Mouse (Mus musculus): ENCODE data around the gene Fignl2. TPM values are rescaled to one million over a fixed set of nuclear protein-coding genes. Genes with fewer than 3 reads are reported as not detected.

Fignl2 gene
- total RNA-seq, 1 experiment from 2014 or later, result 0.12 TPM

DNA sequence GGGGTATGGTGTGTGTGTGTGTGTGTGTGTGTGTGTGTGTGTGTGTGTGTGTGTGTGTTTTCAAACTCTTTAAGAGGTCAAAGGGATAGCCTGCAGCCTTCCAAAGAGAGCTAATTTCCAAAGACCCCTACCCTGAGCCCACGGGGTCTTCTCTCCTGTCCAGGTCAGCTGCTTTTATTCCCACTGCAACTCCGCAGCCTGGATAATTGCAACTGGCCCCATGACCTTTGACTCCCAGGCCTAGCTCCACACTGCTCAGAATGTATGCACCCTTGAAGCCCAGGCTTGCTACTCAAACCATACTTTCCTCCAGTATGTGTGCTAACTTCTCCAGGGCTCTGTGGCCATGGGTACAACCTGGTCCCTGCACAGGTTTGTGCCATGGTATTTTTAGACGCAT is 17.0 kb upstream of the Fignl2 start:
- ATAC-seq (ENCODE audit: extremely low read depth, insufficient number of reproducible peaks, low FRiP score, poor library complexity, severe bottlenecking), result no peak

GRCm38 (mm10) chr15:101094979-101095378 is 16.6 kb upstream of the Fignl2 start:
- ATAC-seq (ENCODE audit: extremely low read depth, insufficient number of reproducible peaks, low FRiP score, poor library complexity, severe bottlenecking), result no peak

DNA sequence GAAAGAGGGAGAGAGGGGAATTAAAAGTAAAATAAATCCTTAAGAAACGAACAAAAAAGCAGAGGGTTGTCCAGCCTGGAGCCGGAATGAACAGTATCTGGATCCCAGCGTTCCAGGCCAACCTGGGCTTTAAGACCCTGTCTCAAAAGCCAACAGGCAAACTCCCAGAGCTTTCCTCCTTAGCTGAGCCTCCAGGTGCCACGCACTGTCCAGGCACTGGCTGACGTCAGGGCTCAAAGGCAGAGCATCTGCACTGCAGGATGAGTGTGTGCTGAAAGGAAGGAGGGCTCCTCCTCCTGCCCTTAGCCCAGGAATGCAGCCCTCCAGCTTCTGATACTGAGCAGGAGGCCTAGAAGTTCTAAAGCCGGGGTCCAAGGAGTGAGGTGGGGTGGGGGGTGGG is 15.6 kb upstream of the Fignl2 start:
- ATAC-seq (ENCODE audit: extremely low read depth, insufficient number of reproducible peaks, low FRiP score, poor library complexity, severe bottlenecking), result no peak

DNA sequence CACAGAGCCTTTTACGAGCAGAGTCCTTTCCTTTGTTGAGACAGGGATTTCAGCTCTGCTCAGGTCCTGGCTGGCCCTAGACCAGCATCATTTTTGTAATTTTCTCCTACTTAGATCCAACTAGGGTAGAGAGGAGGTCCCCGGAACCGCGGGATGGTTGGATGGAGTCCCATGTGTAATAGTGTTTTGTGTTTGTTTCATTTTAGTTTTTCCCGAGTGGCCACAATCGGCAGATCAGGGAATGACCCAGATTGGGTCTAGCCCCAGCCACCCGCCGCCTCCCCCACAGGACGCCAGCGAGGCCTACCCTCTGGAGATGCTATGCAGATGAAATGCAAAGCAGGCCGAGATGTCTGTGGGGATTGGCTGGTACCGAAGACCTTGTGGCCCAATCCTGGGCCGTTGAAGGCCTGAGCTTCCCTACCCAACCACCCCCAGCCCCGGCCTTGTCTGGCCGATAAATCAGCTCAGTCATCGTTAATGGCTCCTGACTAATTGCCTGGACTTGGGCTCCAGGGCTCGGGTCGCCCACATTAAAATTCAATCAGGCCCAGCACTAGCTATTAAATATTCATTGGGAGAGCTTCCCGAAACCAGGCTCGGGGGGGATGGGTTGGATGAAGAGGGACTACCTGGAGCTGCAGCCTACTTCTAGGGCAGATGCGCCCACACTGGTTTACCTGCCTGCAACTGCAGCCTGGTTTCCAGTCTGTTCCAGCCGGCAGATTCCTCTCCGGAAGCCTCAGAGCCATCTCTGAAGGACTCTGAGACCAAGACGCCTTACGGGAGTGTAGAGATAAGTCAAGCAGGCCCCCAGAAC is 14.7 kb upstream of the Fignl2 start:
- ATAC-seq (ENCODE audit: extremely low read depth, insufficient number of reproducible peaks, low FRiP score, poor library complexity, severe bottlenecking), result no peak

GRCm38 (mm10) chr15:101092121-101092828 is 13.9 kb upstream of the Fignl2 start:
- no peak for ATAC-seq (ENCODE audit: extremely low read depth, insufficient number of reproducible peaks, low FRiP score, poor library complexity, severe bottlenecking)

- no peak for ATAC-seq (ENCODE audit: extremely low read depth, insufficient number of reproducible peaks, low FRiP score, poor library complexity, severe bottlenecking)
Observed at GRCm38 (mm10) chr15:101091551-101091950, 13.2 kb upstream of the Fignl2 start.

DNA sequence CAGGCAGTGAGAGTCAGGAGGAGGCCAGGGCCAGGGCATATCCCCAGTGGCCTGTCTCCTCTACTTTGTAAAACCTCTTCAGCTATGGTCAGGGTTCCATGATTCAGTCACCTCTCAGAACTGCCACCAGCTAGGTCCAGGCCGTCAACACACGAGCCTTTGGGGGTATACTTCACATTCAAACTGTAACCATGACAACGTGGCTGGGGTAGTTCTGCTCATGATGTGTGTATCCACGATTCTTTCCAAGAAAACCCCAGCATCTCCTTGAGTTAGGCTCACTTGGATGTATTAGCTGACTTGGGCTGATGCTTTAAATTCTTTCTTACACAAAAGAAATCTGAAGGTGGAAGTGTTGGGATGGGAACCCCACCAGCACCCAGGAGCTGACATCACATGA is 9.9 kb upstream of the Fignl2 start:
- ATAC-seq (ENCODE audit: extremely low read depth, insufficient number of reproducible peaks, low FRiP score, poor library complexity, severe bottlenecking), result no peak

- ATAC-seq (ENCODE audit: extremely low read depth, insufficient number of reproducible peaks, low FRiP score, poor library complexity, severe bottlenecking), result no peak
Observed at GRCm38 (mm10) chr15:101086956-101087355, 8.6 kb upstream of the Fignl2 start.

GRCm38 (mm10) chr15:101086451-101086850 is 8.1 kb upstream of the Fignl2 start:
- no peak for ATAC-seq (ENCODE audit: extremely low read depth, insufficient number of reproducible peaks, low FRiP score, poor library complexity, severe bottlenecking)

DNA sequence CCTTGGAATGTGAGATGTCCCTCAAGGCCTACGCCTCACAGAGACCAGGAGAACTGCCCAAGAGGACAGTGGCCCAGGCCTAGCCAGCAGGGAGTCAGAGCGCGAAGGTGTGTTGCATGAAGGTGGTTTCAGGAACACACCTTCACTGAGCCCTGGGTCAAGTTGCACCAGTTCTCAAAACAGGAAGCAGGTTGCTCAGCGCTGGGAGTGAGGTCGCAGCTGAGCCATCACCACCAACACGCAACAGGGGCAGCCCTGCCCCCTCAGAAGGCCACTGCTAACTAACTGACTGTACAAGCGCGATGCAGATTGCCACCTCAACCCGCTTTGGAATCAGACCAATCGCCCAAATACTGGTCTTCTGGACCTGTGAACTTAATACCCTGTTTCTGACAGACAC is 6.1 kb upstream of the Fignl2 start:
- ATAC-seq (ENCODE audit: extremely low read depth, insufficient number of reproducible peaks, low FRiP score, poor library complexity, severe bottlenecking), result no peak

GRCm38 (mm10) chr15:101082236-101082635 is 3.9 kb upstream of the Fignl2 start:
- ATAC-seq (ENCODE audit: extremely low read depth, insufficient number of reproducible peaks, low FRiP score, poor library complexity, severe bottlenecking), result no peak

GRCm38 (mm10) chr15:101081035-101081548 is 2.7 kb upstream of the Fignl2 start:
- ATAC-seq (ENCODE audit: extremely low read depth, insufficient number of reproducible peaks, low FRiP score, poor library complexity, severe bottlenecking), result no peak

DNA sequence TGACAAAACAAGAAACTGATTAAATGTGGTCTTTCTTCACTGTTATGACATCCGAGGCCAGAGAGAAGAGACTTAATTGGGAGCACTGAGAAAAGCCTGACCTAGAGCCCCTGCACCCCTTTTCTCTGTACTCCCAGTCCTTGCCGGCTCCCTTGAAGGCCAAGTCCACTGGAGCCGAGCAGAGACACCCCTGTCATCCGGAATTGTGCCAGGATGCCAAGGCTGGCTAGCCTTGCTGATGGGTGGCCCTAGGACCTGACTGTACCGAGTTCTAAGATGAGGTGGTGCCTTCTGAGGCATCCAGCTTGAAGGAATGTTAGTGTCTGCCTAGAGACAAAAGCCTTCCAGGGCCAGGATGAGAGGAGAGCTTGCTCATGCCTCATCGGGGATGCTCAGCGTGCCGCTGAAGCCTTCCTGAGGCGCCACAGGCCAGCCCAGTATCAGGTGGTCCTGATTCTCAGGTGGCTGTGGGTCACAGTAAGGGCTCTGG is 1.7 kb upstream of the Fignl2 start:
- no peak for ATAC-seq (ENCODE audit: extremely low read depth, insufficient number of reproducible peaks, low FRiP score, poor library complexity, severe bottlenecking)

DNA sequence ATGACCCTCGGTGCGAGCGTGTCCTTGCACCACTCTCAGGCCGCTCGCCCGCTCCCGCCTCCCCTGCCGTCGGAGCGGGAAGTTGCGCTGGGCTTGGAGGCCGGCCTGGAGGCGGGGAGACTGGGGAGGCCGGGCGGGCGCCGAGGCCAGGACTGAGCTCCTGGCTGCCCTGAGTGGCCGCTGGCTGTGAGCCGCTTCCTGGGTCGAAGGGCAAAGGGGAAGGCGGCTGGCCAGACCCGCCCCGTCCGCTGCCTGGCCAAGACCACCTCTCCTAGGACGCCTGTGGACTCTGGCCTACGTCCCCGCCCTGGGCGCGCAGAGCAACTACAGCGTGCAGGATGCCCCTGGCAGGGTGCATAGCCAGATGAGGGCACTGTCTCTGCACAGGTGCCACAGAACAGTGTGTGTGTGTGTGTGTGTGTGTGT is 377 bp upstream of the Fignl2 start:
- ATAC-seq (ENCODE audit: extremely low read depth, insufficient number of reproducible peaks, low FRiP score, poor library complexity, severe bottlenecking), result no peak

- no peak for ATAC-seq (ENCODE audit: extremely low read depth, insufficient number of reproducible peaks, low FRiP score, poor library complexity, severe bottlenecking)
Observed at GRCm38 (mm10) chr15:101077001-101077812, 1.2 kb downstream of the Fignl2 start.

DNA sequence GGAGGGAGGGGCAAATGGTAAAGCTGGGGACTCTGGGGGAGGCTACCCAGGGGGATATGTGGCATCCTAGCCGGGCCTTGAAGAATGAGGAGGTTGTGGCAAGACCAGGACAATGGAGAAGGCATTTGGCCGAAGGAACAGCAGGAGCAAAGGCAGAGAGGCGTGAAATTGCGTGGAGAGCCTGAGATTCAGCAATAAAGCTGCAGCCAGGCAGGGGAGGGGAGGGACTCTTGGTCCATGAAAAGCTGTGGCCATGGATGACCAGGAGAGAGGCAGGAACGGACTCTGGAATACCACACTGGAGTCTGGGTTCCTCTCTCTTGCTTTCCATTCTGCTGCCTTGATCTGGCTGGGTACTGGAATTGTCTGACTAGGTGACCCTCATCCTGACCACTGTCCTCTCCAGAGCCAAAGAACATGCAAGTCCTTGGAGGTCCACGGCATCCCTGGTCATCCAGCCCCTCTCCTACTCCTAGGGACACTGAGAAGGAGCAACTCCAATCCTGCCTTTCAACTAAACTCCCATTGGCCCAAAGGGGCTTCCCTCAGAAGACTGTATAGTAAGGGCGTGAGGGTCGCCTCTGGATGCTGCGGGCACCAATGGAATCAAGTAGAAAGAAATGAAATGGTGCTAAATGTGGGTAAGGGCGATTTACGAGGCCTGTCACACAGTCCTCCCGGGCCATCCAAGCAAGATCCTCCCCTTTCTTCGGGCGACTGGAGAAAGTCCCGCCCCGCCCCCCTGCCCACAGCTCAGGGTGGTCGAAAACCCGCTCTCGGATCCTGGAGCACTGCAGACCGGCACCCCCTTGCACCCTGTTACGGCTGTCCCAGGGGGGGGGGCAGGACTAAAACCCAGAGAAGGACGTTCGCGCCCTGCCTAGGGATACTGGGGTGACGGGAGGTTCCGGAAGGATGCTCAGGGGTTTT is 2.0 kb downstream of the Fignl2 start:
- no peak for ATAC-seq (ENCODE audit: extremely low read depth, insufficient number of reproducible peaks, low FRiP score, poor library complexity, severe bottlenecking)

DNA sequence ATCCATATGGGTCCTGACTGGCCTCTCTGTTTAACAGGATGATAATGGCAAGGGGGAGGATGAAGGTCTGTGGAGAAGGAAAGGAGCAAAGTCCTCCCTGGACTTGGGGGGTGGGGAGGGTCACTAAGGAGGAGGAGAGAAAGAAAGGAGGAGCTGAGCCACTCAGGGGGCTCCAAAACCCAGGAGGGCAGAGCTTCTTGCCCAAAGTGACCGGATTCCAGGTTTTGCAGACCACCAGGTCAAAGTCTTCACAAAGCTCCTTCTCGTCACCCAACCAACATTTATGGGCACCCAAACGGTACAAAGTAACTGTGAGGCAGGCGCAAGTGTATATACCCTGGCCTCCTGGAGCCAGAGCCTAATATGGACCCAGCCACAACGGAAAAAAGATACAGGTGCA is 2.7 kb downstream of the Fignl2 start:
- ATAC-seq (ENCODE audit: extremely low read depth, insufficient number of reproducible peaks, low FRiP score, poor library complexity, severe bottlenecking), result no peak

DNA sequence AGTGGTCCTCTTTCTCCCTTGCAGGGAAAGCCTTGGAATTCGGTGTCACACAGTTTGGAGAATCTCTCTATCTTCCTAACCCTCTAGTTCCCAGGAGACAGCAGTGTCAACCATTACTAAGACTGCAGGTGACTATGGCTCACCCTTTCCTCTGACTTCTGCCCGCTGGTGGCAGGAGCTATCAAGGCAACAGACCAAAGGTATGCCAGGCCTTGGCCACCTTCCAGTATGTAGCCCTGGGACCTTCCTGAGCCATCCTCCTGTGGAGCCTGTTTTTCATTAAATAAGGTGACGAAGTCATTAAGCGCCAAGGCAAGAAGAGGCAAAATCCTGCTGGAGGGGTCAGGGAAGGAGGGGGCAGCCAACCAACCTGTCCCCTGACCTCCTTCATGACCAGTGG is 3.2 kb downstream of the Fignl2 start:
- ATAC-seq (ENCODE audit: extremely low read depth, insufficient number of reproducible peaks, low FRiP score, poor library complexity, severe bottlenecking), result no peak
